Mouse (Mus musculus) cerebellum, adult 9-11 months (tissue): Measurements from ENCODE around the gene Myo9b.

Experiments
- DNase-seq: peaks from one replicate; pipeline ENCODE4 v3.0.0; 2022

The Myo9b gene

GRCm38 (mm10) chr8:71368366-71368765 lies 95.9 kb downstream of the Myo9b start:
- DNase-seq: no peak

GRCm38 (mm10) chr8:71369040-71369718 lies 96.7 kb downstream of the Myo9b start:
- peak; percentile 51 for DNase-seq

- DNase-seq: peak; percentile 55
Measured at GRCm38 (mm10) chr8:71370711-71371235, 98.3 kb downstream of the Myo9b start.

- peak; percentile 98 for DNase-seq
Measured at GRCm38 (mm10) chr8:71371236-71371848, 98.8 kb downstream of the Myo9b start, which contains the start of gene Ocel1. TSS of gene Ocel1 (plus strand) at chr8:71371298.

- DNase-seq: peak; percentile 69
Measured at GRCm38 (mm10) chr8:71372427-71372826, 99.9 kb downstream of the Myo9b start.

- peak; percentile 43 for DNase-seq
Measured at GRCm38 (mm10) chr8:71373000-71373399, 100.5 kb downstream of the Myo9b start.

GRCm38 (mm10) chr8:71374616-71375206 lies 102.2 kb downstream of the Myo9b start:
- peak; percentile 64 for DNase-seq

- DNase-seq: peak; percentile 93
Measured at GRCm38 (mm10) chr8:71375581-71376422, 103.3 kb downstream of the Myo9b start.

- peak; percentile 65 for DNase-seq
Measured at GRCm38 (mm10) chr8:71376423-71377030, 104.0 kb downstream of the Myo9b start.

GRCm38 (mm10) chr8:71379008-71379407 lies 106.5 kb downstream of the Myo9b start:
- DNase-seq: no peak

GRCm38 (mm10) chr8:71379512-71380075 lies 107.1 kb downstream of the Myo9b start:
- DNase-seq: peak; percentile 57

GRCm38 (mm10) chr8:71380178-71381171 lies 108.0 kb downstream of the Myo9b start:
- peak; percentile 61 for DNase-seq

- DNase-seq: peak; percentile 77
Measured at GRCm38 (mm10) chr8:71381421-71381970, 109.0 kb downstream of the Myo9b start, which contains the start of gene Nr2f6. TSS of gene Nr2f6 (minus strand) at chr8:71381960.

GRCm38 (mm10) chr8:71381971-71382961 lies 109.8 kb downstream of the Myo9b start:
- peak; percentile 88 for DNase-seq

- DNase-seq: peak; percentile 55
Measured at GRCm38 (mm10) chr8:71383396-71383795, 110.9 kb downstream of the Myo9b start.

- DNase-seq: peak; percentile 38
Measured at GRCm38 (mm10) chr8:71383860-71384259, 111.3 kb downstream of the Myo9b start.

GRCm38 (mm10) chr8:71385212-71385835 lies 112.8 kb downstream of the Myo9b start:
- DNase-seq: peak; percentile 34

- DNase-seq: no peak
Measured at GRCm38 (mm10) chr8:71388267-71388666, 115.8 kb downstream of the Myo9b start.
